Mouse (Mus musculus): ENCODE measurements around the gene Map3k7. TPM values are rescaled to one million over a fixed set of nuclear protein-coding genes. Genes with fewer than 3 reads are reported as not detected.

Gene Map3k7
- total and polyA plus RNA-seq, 3 experiments = 4.9 to 59.9 (median 39.6) TPM

GRCm38 (mm10) chr4:31933171-31933570 lies 30.7 kb upstream of the Map3k7 start:
- H3K4me1 ChIP-seq (ENCODE audit: insufficient read depth, low read depth, low read length) = no peaks in the 10 kb centered on the region
- ATAC-seq (ENCODE audit: extremely low read depth, insufficient number of reproducible peaks, low FRiP score, poor library complexity, severe bottlenecking) = no peak

DNA sequence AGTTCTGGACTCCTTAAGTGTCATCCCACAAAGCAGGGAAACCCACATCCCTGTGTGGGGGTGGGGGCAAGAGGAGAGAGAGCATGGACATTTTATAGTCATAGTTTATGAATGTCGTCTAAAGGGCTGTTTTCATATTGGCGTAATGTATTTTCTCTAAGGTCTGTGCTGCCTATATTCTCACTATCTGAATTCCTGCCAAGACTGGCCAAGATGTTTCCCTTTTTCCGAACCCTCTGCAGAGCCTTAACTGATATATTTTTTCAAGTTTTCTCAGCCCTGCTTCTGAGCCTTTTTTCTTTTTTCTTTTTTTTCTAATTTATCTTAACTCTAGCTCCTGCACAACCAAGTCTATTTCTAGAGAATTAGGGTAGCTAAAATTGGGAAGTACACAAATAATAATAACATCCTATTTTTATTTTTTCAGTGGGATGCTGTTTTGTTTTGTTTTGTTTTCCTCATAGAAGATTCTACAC lies 28.0 kb upstream of the Map3k7 start:
- DNase-seq (ENCODE audit: low spot score) (no peak), ATAC-seq (ENCODE audit: extremely low read depth, insufficient number of reproducible peaks, low FRiP score, poor library complexity, severe bottlenecking) (no peak)
- H3K9me3 ChIP-seq (replicated peaks) = no peaks in the 10 kb centered on the region
- no peaks in the 10 kb centered on the region for H3K36me3 ChIP-seq (replicated peaks)
- no peak overlapping the region for H3K4me3 ChIP-seq (ENCODE audit: low read depth, low read length)
- no peaks in the 10 kb centered on the region for H3K4me1 ChIP-seq (ENCODE audit: insufficient read depth, low read depth, low read length)
- TF ChIP-seq TAL1 (conservative IDR thresholded peaks at IDR 0.05; ENCODE audit: low read depth, low read length) (no peak), GATA2 (IDR thresholded peaks at IDR 0.05; ENCODE audit: borderline replicate concordance, low read depth, low read length) (no peak), POLR2AphosphoS5 (IDR thresholded peaks at IDR 0.05; ENCODE audit: insufficient replicate concordance, low read depth, low read length) (no peak), CTCF (IDR thresholded peaks at IDR 0.05; ENCODE audit: low read depth, low read length) (no peak), GATA1 (IDR thresholded peaks at IDR 0.05; ENCODE audit: borderline replicate concordance, low read length) (no peak)
- H3K27me3 ChIP-seq (ENCODE audit: insufficient read depth, low read length) = peaks cover 11% of the 10 kb centered on the region

More at GRCm38 (mm10) chr4:31933171-31933570, 30.7 kb upstream of the Map3k7 start:
- no peak overlapping the region for H3K4me3 ChIP-seq (ENCODE audit: low read depth, low read length)
- H3K36me3 ChIP-seq (replicated peaks) = no peaks in the 10 kb centered on the region
- H3K9me3 ChIP-seq (replicated peaks) = no peaks in the 10 kb centered on the region
- TF ChIP-seq GATA2 (IDR thresholded peaks at IDR 0.05; ENCODE audit: borderline replicate concordance, low read depth, low read length) = no peak
- TF ChIP-seq GATA1 (IDR thresholded peaks at IDR 0.05; ENCODE audit: borderline replicate concordance, low read length) = no peak
- TF ChIP-seq TAL1 (conservative IDR thresholded peaks at IDR 0.05; ENCODE audit: low read depth, low read length) = no peak
- TF ChIP-seq POLR2AphosphoS5 (IDR thresholded peaks at IDR 0.05; ENCODE audit: insufficient replicate concordance, low read depth, low read length) = no peak
- TF ChIP-seq CTCF (IDR thresholded peaks at IDR 0.05; ENCODE audit: low read depth, low read length) = no peak
- DNase-seq (ENCODE audit: low spot score) = no peak
- peaks cover 11% of the 10 kb centered on the region for H3K27me3 ChIP-seq (ENCODE audit: insufficient read depth, low read length)

DNA sequence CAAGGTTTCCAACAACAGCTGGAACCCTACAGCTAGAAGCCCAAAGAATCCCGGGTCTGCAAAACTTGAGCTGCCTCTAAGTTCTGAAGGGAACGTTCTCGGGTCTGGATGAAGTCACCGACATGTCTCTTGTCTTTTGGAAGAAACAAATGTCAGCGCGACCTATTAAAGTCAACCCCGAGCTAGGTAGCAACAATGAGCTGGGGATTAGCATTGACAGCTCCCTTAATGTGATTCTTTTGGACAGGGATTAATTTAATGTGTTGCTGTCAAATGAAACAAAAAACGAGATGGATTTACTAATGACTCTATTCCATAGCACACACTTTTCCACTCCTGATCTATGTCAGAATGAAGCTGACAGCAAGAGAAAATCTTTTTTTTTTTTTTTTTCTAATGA lies 27.5 kb upstream of the Map3k7 start:
- no peaks in the 10 kb centered on the region for H3K36me3 ChIP-seq (replicated peaks)
- TF ChIP-seq CTCF (IDR thresholded peaks at IDR 0.05; ENCODE audit: low read depth, low read length) (no peak), TAL1 (conservative IDR thresholded peaks at IDR 0.05; ENCODE audit: low read depth, low read length) (no peak), POLR2AphosphoS5 (IDR thresholded peaks at IDR 0.05; ENCODE audit: insufficient replicate concordance, low read depth, low read length) (no peak), GATA2 (IDR thresholded peaks at IDR 0.05; ENCODE audit: borderline replicate concordance, low read depth, low read length) (no peak), GATA1 (IDR thresholded peaks at IDR 0.05; ENCODE audit: borderline replicate concordance, low read length) (no peak)
- DNase-seq (ENCODE audit: low spot score) (no peak), ATAC-seq (ENCODE audit: extremely low read depth, insufficient number of reproducible peaks, low FRiP score, poor library complexity, severe bottlenecking) (no peak)
- peaks cover 11% of the 10 kb centered on the region for H3K27me3 ChIP-seq (ENCODE audit: insufficient read depth, low read length)
- no peaks in the 10 kb centered on the region for H3K4me1 ChIP-seq (ENCODE audit: insufficient read depth, low read depth, low read length)
- no peaks in the 10 kb centered on the region for H3K9me3 ChIP-seq (replicated peaks)
- H3K4me3 ChIP-seq (ENCODE audit: low read depth, low read length) = no peak overlapping the region

DNA sequence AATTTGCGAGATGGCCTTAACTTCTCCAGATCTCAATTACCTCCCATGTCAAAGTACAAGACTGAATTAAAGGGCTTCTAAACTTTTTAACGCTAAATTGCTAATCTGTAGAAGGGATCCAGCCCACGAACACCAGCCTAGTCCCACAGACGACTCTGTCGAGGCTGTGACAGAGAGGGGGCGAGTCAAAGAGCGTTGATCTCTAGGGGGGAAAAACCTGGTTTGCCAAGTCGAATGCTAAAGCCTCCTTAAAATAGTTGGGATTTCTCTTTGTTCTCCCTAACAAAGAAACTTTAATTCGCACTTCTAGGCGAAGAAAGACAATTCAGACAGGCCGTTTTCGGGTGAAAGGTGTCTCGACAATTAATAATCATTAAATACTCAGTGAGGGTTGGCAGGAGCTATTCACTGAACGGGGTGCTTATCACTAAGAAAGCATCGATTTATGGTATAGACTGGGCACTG lies 27.0 kb upstream of the Map3k7 start:
- Histone ChIP-seq H3K4me3 (ENCODE audit: low read depth, low read length) (no peak overlapping the region), H3K27me3 (ENCODE audit: insufficient read depth, low read length) (peaks cover 11% of the 10 kb centered on the region), H3K9me3 (replicated peaks) (no peaks in the 10 kb centered on the region), H3K4me1 (ENCODE audit: insufficient read depth, low read depth, low read length) (peaks cover 4% of the 10 kb centered on the region; the same call in 1 of the 2 replicates), H3K36me3 (replicated peaks) (no peaks in the 10 kb centered on the region)
- DNase-seq (ENCODE audit: low spot score) = no peak
- no peak for ATAC-seq (ENCODE audit: extremely low read depth, insufficient number of reproducible peaks, low FRiP score, poor library complexity, severe bottlenecking)
- no peak for TF ChIP-seq POLR2AphosphoS5 (IDR thresholded peaks at IDR 0.05; ENCODE audit: insufficient replicate concordance, low read depth, low read length)
- TF ChIP-seq GATA2 (IDR thresholded peaks at IDR 0.05; ENCODE audit: borderline replicate concordance, low read depth, low read length) = no peak
- TF ChIP-seq CTCF (IDR thresholded peaks at IDR 0.05; ENCODE audit: low read depth, low read length) = no peak
- TF ChIP-seq GATA1 (IDR thresholded peaks at IDR 0.05; ENCODE audit: borderline replicate concordance, low read length) = no peak
- no peak for TF ChIP-seq TAL1 (conservative IDR thresholded peaks at IDR 0.05; ENCODE audit: low read depth, low read length)

DNA sequence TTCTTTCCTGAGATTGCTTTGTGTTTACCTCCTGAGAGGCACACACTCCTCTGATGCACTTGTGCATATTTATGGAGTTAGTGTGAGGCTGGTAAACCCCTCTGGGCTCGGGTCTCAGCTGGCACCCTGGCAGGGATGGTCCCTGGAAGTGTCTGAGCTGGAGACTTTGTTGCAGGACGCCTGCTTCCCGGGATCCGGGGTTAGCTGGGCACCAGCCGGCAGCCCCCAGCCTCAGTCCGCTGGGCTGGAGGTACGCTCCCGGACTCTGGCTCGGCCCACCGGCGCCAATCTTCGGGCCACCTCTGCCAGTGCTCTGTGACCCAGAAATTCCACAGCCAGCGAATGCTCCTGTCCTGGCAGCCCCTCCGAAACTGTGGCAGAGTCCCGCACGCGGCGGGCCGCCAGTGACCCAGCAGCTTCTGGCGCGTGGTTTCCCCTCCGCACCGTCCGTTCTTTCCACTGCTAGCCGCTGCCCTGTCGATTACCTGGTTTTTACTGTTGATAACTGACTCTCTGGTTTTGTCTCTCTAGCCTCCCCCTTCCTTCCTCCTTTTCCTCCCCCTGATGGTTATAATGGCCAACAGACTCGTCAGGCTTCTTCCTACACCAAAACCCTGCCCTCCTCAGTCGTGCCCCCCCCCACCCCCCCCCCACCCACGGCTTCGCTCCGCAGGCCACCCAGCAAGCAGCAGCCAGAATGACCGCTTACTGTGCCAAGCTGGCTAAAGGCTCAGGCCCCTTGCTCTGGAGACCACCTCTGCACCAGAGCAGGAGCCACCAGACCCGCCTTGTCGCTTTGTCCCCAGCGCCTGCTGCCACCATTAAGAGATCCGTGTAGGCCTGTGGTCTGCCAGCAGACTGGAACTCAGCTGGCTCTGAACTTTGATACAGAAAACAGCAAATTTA lies 26.3 kb upstream of the Map3k7 start:
- TF ChIP-seq GATA2 (IDR thresholded peaks at IDR 0.05; ENCODE audit: borderline replicate concordance, low read depth, low read length) (no peak), POLR2AphosphoS5 (IDR thresholded peaks at IDR 0.05; ENCODE audit: insufficient replicate concordance, low read depth, low read length) (no peak), TAL1 (conservative IDR thresholded peaks at IDR 0.05; ENCODE audit: low read depth, low read length) (no peak), CTCF (IDR thresholded peaks at IDR 0.05; ENCODE audit: low read depth, low read length) (no peak), GATA1 (IDR thresholded peaks at IDR 0.05; ENCODE audit: borderline replicate concordance, low read length) (no peak)
- no peaks in the 10 kb centered on the region for H3K9me3 ChIP-seq (replicated peaks)
- H3K4me3 ChIP-seq (ENCODE audit: low read depth, low read length) = no peak overlapping the region
- no peaks in the 10 kb centered on the region for H3K36me3 ChIP-seq (replicated peaks)
- H3K4me1 ChIP-seq (ENCODE audit: insufficient read depth, low read depth, low read length) = peaks cover 4% of the 10 kb centered on the region; the same call in 1 of the 2 replicates
- DNase-seq (ENCODE audit: low spot score) (no peak), ATAC-seq (ENCODE audit: extremely low read depth, insufficient number of reproducible peaks, low FRiP score, poor library complexity, severe bottlenecking) (no peak)
- H3K27me3 ChIP-seq (ENCODE audit: insufficient read depth, low read length) = peaks cover 11% of the 10 kb centered on the region

Data from G1E (cell line).